Mouse (Mus musculus): ENCODE data around the gene Arid3a. TPM values are rescaled to one million over a fixed set of nuclear protein-coding genes. Genes with fewer than 3 reads are reported as not detected.
"Not testable (repeated sequence)": the region's sequence is repeated elsewhere in the genome, so short reads cannot be mapped to it uniquely, and the experiment has no call there.

Gene Arid3a
- polyA plus RNA-seq, 1 experiment from 2014 or later: 11.1 TPM

- H3K4me1 ChIP-seq (replicated peaks): 0 out of 2 replicates have a peak, but pooled peaks cover 9% of the 10 kb centered on the region
Measured at GRCm38 (mm10) chr10:79890670-79891069, 36.2 kb upstream of the Arid3a start, which contains the start of gene Cfd. Cfd (plus strand) TSS chr10:79890853.

GRCm38 (mm10) chr10:79892451-79893118 lies 34.3 kb upstream of the Arid3a start:
- H3K27ac ChIP-seq, H3K9me3 ChIP-seq, H3K4me3 ChIP-seq: not testable (repeated sequence)
- Histone ChIP-seq H3K27me3 (ENCODE audit: insufficient read depth, poor library complexity, severe bottlenecking) (peaks cover 65% of the 10 kb centered on the region), H3K4me1 (replicated peaks) (peaks cover 18% of the 10 kb centered on the region), H3K36me3 (peaks cover 35% of the 10 kb centered on the region)
- peak; percentile 85 for DNase-seq (ENCODE audit: low spot score)
- 44% methylated on average over 22 of the region's 22 CpGs for WGBS

More at GRCm38 (mm10) chr10:79890670-79891069, 36.2 kb upstream of the Arid3a start, which contains the start of gene Cfd:
- 45% methylated on average over 5 of the region's 5 CpGs for WGBS
- Histone ChIP-seq H3K27ac (peak within 1 kb of the TSS; percentile 6; the same call in 1 of the 2 replicates), H3K36me3 (peaks cover 15% of the 10 kb centered on the region), H3K9me3 (no peaks in the 10 kb centered on the region), H3K27me3 (ENCODE audit: insufficient read depth, poor library complexity, severe bottlenecking) (peaks cover 49% of the 10 kb centered on the region), H3K4me3 (no peak within 1 kb of the TSS)
- DNase-seq (ENCODE audit: low spot score): no peak

DNA sequence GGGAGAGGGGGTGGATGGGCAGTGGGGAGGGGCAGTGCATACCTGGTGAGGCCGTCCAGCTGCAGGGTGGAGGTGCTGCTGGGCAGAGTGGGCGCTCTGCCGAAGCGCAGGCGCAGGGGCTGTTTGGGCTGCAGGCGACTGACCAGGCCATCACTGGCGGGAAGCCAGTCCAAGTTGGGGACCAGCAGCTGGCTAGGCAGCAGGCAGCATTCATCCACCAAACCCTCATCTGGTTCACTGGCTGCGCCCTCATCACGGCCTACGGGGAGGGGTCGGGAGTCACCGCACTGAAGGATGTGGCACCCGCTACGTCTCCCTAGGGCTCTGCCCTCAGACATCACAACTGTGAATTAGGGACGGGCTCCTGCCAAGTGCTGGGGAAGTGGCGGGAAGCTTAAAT lies 30.5 kb upstream of the Arid3a start:
- Histone ChIP-seq H3K36me3 (peaks cover 64% of the 10 kb centered on the region), H3K4me1 (replicated peaks) (peaks cover 36% of the 10 kb centered on the region), H3K27me3 (ENCODE audit: insufficient read depth, poor library complexity, severe bottlenecking) (peaks cover 79% of the 10 kb centered on the region), H3K9me3 (no peaks in the 10 kb centered on the region), H3K4me3 (no peak overlapping the region), H3K27ac (no peak overlapping the region)
- DNase-seq (ENCODE audit: low spot score): no peak
- WGBS: 95% methylated on average over 16 of the region's 16 CpGs

DNA sequence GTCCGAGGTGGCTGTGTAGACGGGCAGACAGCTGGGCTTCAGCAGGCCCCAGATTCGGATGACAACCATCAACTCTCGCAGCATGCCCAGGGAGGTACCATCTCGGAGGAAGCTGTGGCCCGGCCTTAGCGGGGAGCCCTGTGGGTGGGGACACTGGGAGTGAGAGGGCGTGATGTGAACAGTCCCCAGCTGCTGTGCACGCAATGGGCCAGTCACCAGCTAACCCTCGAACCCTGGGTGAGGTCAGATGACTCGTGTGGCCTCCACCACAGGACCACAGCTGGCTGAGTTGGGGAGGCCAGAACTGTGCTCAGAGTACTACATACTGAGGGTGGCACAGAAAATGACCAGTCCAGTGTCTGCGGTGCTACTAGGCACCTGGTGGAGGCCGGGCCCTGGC lies 30.0 kb upstream of the Arid3a start:
- H3K27me3 ChIP-seq (ENCODE audit: insufficient read depth, poor library complexity, severe bottlenecking): peaks cover 74% of the 10 kb centered on the region
- 87% methylated on average over 13 of the region's 13 CpGs for WGBS
- no peak overlapping the region for H3K27ac ChIP-seq
- H3K4me3 ChIP-seq: no peak overlapping the region
- H3K9me3 ChIP-seq: no peaks in the 10 kb centered on the region
- H3K4me1 ChIP-seq (replicated peaks): peaks cover 41% of the 10 kb centered on the region
- DNase-seq (ENCODE audit: low spot score): no peak
- H3K36me3 ChIP-seq: peaks cover 68% of the 10 kb centered on the region

GRCm38 (mm10) chr10:79897316-79898245 lies 29.3 kb upstream of the Arid3a start:
- H3K36me3 ChIP-seq: peaks cover 76% of the 10 kb centered on the region
- H3K27me3 ChIP-seq (ENCODE audit: insufficient read depth, poor library complexity, severe bottlenecking): peaks cover 76% of the 10 kb centered on the region
- 52% methylated on average over 20 of the region's 20 CpGs for WGBS
- H3K27ac ChIP-seq: no peak overlapping the region
- peaks cover 42% of the 10 kb centered on the region for H3K4me1 ChIP-seq (replicated peaks)
- H3K9me3 ChIP-seq: no peaks in the 10 kb centered on the region
- peak overlapping the region; percentile 1; the same call in 1 of the 2 replicates for H3K4me3 ChIP-seq
- DNase-seq (ENCODE audit: low spot score): no peak

- H3K4me1 ChIP-seq (replicated peaks): peaks cover 38% of the 10 kb centered on the region
- H3K36me3 ChIP-seq: peaks cover 90% of the 10 kb centered on the region
- 15% methylated on average over 2 of the region's 2 CpGs for WGBS
- peak; percentile 40 for DNase-seq (ENCODE audit: low spot score)
- H3K27me3 ChIP-seq (ENCODE audit: insufficient read depth, poor library complexity, severe bottlenecking): peaks cover 76% of the 10 kb centered on the region
- no peak overlapping the region for H3K4me3 ChIP-seq
- peak overlapping the region; percentile 12; the same call in 1 of the 2 replicates for H3K27ac ChIP-seq
- H3K9me3 ChIP-seq: peaks cover 4% of the 10 kb centered on the region; the same call in 1 of the 2 replicates
Measured at GRCm38 (mm10) chr10:79900951-79901410, 25.9 kb upstream of the Arid3a start.

- Histone ChIP-seq H3K4me3 (no peak overlapping the region), H3K4me1 (replicated peaks) (peaks cover 22% of the 10 kb centered on the region), H3K9me3 (peaks cover 4% of the 10 kb centered on the region; the same call in 1 of the 2 replicates), H3K27ac (no peak overlapping the region), H3K36me3 (peaks cover 70% of the 10 kb centered on the region), H3K27me3 (ENCODE audit: insufficient read depth, poor library complexity, severe bottlenecking) (peaks cover 39% of the 10 kb centered on the region)
- 91% methylated on average over 9 of the region's 9 CpGs for WGBS
- DNase-seq (ENCODE audit: low spot score): no peak
Measured at GRCm38 (mm10) chr10:79906712-79907111, 20.1 kb upstream of the Arid3a start.

DNA sequence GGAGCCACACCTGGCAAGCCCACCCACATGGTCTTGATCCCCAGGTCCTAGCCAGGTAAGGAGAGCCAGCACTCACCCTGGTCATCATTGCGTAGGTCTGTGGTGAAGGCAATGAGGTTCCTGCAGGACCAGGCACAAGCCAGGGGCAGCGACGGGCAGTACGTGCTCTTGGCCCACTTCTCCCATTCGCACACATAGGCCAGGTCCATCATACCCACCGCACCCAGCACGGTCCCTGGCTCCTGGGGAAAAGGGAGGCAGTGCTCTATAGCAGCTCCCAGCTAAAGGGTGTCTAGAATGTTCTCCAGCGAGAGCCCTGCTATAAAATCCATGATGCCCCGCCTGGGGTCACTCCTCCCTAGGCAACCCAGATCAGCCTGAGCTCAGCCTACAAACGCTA lies 19.4 kb upstream of the Arid3a start:
- 95% methylated on average over 10 of the region's 10 CpGs for WGBS
- DNase-seq (ENCODE audit: low spot score): no peak
- Histone ChIP-seq H3K4me3 (peak overlapping the region; percentile 21; the same call in 1 of the 2 replicates), H3K27me3 (ENCODE audit: insufficient read depth, poor library complexity, severe bottlenecking) (peaks cover 35% of the 10 kb centered on the region), H3K36me3 (peaks cover 70% of the 10 kb centered on the region), H3K27ac (peak overlapping the region; percentile 56), H3K4me1 (replicated peaks) (peaks cover 23% of the 10 kb centered on the region), H3K9me3 (peaks cover 4% of the 10 kb centered on the region; the same call in 1 of the 2 replicates)

DNA sequence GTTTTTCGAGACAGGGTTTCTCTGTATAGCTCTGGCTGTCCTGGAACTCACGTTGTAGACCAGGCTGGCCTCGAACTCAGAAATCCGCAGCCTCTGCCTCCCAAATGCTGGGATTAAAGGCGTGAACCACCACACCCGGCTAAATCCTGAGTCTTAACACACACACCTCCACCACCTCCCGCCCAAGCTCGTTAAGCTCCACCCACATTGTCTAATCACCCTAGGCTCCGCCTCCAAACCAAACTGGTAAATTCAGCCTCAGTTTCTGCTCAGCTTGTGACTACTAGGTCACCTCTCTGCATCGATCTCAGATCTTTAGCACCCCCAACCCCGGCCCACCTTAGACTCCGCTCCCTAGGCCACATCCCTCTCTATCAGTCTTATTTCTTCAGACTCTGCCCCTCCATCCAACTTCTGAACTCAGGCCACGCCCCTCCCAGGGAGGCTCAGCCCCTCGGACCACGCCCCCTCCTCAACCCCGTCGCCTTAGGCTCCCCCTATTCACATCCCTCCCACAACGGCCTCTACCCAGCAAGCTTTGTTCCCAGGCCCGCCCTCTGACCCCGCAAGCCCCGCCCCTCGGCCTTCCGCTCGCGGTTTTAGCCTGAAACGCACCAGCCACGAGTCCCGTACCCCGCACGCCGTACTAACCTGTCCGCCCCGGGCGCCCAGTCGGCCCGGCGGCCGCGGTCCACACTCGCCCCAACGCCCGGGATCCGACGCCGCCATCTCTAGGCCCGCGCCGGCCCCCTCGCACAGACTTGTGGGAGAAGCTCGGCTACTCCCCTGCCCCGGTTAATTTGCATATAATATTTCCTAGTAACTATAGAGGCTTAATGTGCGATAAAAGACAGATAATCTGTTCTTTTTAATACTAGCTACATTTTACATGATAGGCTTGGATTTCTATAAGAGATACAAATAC lies 18.4 kb upstream of the Arid3a start, which contains the start of gene Med16:
TSS of gene Med16 (minus strand) at position 757 of the 925 bp plus-strand sequence.
- WGBS: 2% methylated on average over 52 of the region's 52 CpGs
- peaks cover 70% of the 10 kb centered on the region for H3K36me3 ChIP-seq
- H3K4me1 ChIP-seq (replicated peaks): peaks cover 23% of the 10 kb centered on the region
- peak; percentile 97 for DNase-seq (ENCODE audit: low spot score)
- peak within 1 kb of the TSS; percentile 75 for H3K4me3 ChIP-seq
- peak within 1 kb of the TSS; percentile 100 for H3K27ac ChIP-seq
- peaks cover 4% of the 10 kb centered on the region; the same call in 1 of the 2 replicates for H3K9me3 ChIP-seq
- H3K27me3 ChIP-seq (ENCODE audit: insufficient read depth, poor library complexity, severe bottlenecking): peaks cover 25% of the 10 kb centered on the region

GRCm38 (mm10) chr10:79909092-79909922 lies 17.5 kb upstream of the Arid3a start:
- Histone ChIP-seq H3K27me3 (ENCODE audit: insufficient read depth, poor library complexity, severe bottlenecking) (peaks cover 16% of the 10 kb centered on the region), H3K4me3 (peak overlapping the region; percentile 75), H3K9me3 (peaks cover 4% of the 10 kb centered on the region; the same call in 1 of the 2 replicates), H3K27ac (peak overlapping the region; percentile 100), H3K4me1 (replicated peaks) (peaks cover 28% of the 10 kb centered on the region), H3K36me3 (peaks cover 64% of the 10 kb centered on the region)
- peak; percentile 46 for DNase-seq (ENCODE audit: low spot score)
- WGBS: 25% methylated on average over 14 of the region's 14 CpGs

GRCm38 (mm10) chr10:79910556-79910955 lies 16.3 kb upstream of the Arid3a start, which contains the start of gene Gm26602:
Gm26602 (plus strand) TSS chr10:79910856.
- Histone ChIP-seq H3K9me3 (no peaks in the 10 kb centered on the region), H3K4me1 (replicated peaks) (peaks cover 41% of the 10 kb centered on the region), H3K27ac (peak within 1 kb of the TSS; percentile 73; the same call in 1 of the 2 replicates), H3K36me3 (peaks cover 51% of the 10 kb centered on the region), H3K4me3 (peak within 1 kb of the TSS; percentile 75; the same call in 1 of the 2 replicates), H3K27me3 (ENCODE audit: insufficient read depth, poor library complexity, severe bottlenecking) (peaks cover 9% of the 10 kb centered on the region; the same call in 1 of the 2 replicates)
- no peak for DNase-seq (ENCODE audit: low spot score)
- WGBS: 94% methylated on average over 4 of the region's 4 CpGs
